ENCODE assay signal across 8 mouse cellular contexts in the genomic region with DNA sequence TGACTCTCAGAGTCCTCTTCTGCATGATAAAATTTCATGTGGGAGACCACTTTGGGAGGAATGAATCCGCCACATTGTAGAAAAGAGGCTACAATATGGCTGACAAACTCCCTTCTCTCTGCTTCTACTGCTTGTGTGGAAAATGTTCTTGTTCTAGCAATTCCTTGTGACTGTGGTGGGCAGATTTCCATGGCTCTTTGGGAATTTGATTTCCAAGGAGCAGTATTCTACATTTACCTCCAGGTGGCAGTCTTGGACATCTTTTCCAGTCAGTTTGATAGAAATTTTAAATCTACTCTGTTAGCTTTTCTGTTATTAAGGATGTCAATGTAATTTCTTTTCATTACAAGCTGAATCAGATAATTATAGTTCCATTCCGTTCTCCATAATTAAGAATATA. TPM values are rescaled to one million over a fixed set of nuclear protein-coding genes. Genes with fewer than 3 reads are reported as not detected.
DNase-seq lines count a peak whose midpoint lies in the region; ATAC-seq lines count a peak whose summit lies in the region.

No protein-coding gene starts in this region.

- H3K4me1 ChIP-seq in midbrain, embryonic 11.5 days (ENCODE audit: control insufficient read depth, insufficient read depth, low read length), result no peaks in the 10 kb centered on the region
- no peaks in the 10 kb centered on the region for H3K4me1 ChIP-seq in midbrain, embryonic 15.5 days

- no peaks in the 10 kb centered on the region for H3K9me3 ChIP-seq in midbrain, embryonic 11.5 days (ENCODE audit: control insufficient read depth, low read length)
- H3K9me3 ChIP-seq in midbrain, embryonic 15.5 days, result no peaks in the 10 kb centered on the region

- no peak overlapping the region for H3K4me3 ChIP-seq in midbrain, embryonic 11.5 days (ENCODE audit: low read depth, low read length)
- no peak overlapping the region for H3K4me3 ChIP-seq in midbrain, embryonic 15.5 days

- 44% methylated on average over 2 of the region's 2 CpGs for WGBS in midbrain, embryonic 11.5 days
- 38% methylated on average over 2 of the region's 2 CpGs for WGBS in midbrain, embryonic 15.5 days

- H3K36me3 ChIP-seq in midbrain, embryonic 11.5 days (ENCODE audit: control insufficient read depth, insufficient read depth, low read length), result no peaks in the 10 kb centered on the region; the same call in none of the 2 replicates
- H3K36me3 ChIP-seq in midbrain, embryonic 15.5 days (replicated peaks), result no peaks in the 10 kb centered on the region; the same call in 1 of the 2 replicates

- no peaks in the 10 kb centered on the region for H3K27me3 ChIP-seq in midbrain, embryonic 11.5 days (ENCODE audit: control insufficient read depth, insufficient read depth, low read length)
- H3K27me3 ChIP-seq in midbrain, embryonic 15.5 days (replicated peaks), result no peaks in the 10 kb centered on the region

- peak; percentile 11 for DNase-seq in heart, postnatal 4 days
- no peak for DNase-seq in heart, adult 9 months (ENCODE audit: low spot score in 2 of 2)
- DNase-seq in midbrain, embryonic 11.5 days (ENCODE audit: low spot score, missing footprints), result peak; percentile 89
- DNase-seq in brain, adult 2 months (ENCODE audit: low read depth, low spot score), result peak; percentile 78
- peak; percentile 77 for DNase-seq in retina, embryonic 14.5 days (ENCODE audit: low spot score)
- no peak for DNase-seq in urinary bladder, postnatal 36 days (ENCODE audit: low spot score in 2 of 2)
- no peak for DNase-seq in adrenal gland, postnatal 25 days

- no peak overlapping the region for H3K27ac ChIP-seq in midbrain, embryonic 11.5 days (ENCODE audit: low read depth, low read length)
- no peak overlapping the region for H3K27ac ChIP-seq in midbrain, embryonic 15.5 days

- ATAC-seq in midbrain, embryonic 11.5 days (ENCODE audit: low FRiP score), result no peak
- ATAC-seq in midbrain, embryonic 15.5 days (replicated peaks), result no peak

- H3K4me2 ChIP-seq in midbrain, embryonic 11.5 days, result no peak overlapping the region
- H3K4me2 ChIP-seq in midbrain, embryonic 15.5 days, result no peak overlapping the region

- no peak overlapping the region for H3K9ac ChIP-seq in midbrain, embryonic 11.5 days (ENCODE audit: low read length)
- no peak overlapping the region for H3K9ac ChIP-seq in midbrain, embryonic 15.5 days

RNA-seq across cellular contexts. Expression of a gene that starts 13.5 kb away (rescaled TPM):
- total RNA-seq in heart, postnatal 4 days (2021), result 10 to 100 TPM; 31.2 to 31.4 TPM
- polyA plus RNA-seq in midbrain, embryonic 11.5 days (2014; fragmentation: Nextera tagmentation; extraction: Ambion mirVana), result 55.0 and 57.7 TPM in 2 replicates
- polyA plus RNA-seq in midbrain, embryonic 15.5 days (2015; fragmentation: Nextera tagmentation; extraction: Ambion mirVana), result 47.6 and 50.9 TPM in 2 replicates
- 31.4 and 36.1 TPM in 2 replicates for total RNA-seq in adrenal gland, postnatal 25 days (2021)

Comparison
In these comparisons a context has a peak if more than half of its experiments do, and no peak if none do; other contexts are left out.
1. DNase-seq: peak in heart, postnatal 4 days (single experiment), midbrain, embryonic 11.5 days (single experiment), brain, adult 2 months (single experiment) and retina, embryonic 14.5 days (single experiment); none in heart, adult 9 months (0 of 2), urinary bladder, postnatal 36 days (0 of 2) and adrenal gland, postnatal 25 days (single experiment).